Mouse (Mus musculus) G1E (cell line): ENCODE data around the gene Tet3. TPM values are rescaled to one million over a fixed set of nuclear protein-coding genes. Genes with fewer than 3 reads are reported as not detected.

Experiments used
- ATAC-seq: 2 replicates; pipeline ENCODE4 v1.8.0; 2016; ENCODE audit warnings: mild to moderate bottlenecking; ENCODE audit not compliant: insufficient number of reproducible peaks, poor library complexity, low FRiP score, severe bottlenecking; ENCODE audit errors: extremely low read depth
- DNase-seq: peaks from one replicate; pipeline ENCODE4 v3.0.0; 2012; ENCODE audit warnings: low spot score
- H3K27me3 ChIP-seq: 2 replicates; pipeline ENCODE4 v1.6.1; 2012; ENCODE audit warnings: mild to moderate bottlenecking, low read length, inconsistent platforms; ENCODE audit not compliant: insufficient read depth
- H3K36me3 ChIP-seq: replicated peaks from 2 replicates; pipeline ENCODE3; 2012; ENCODE audit warnings: mild to moderate bottlenecking, inconsistent platforms
- H3K4me1 ChIP-seq: 2 replicates; pipeline ENCODE4 v1.6.1; 2012; ENCODE audit warnings: low read depth, low read length, inconsistent platforms, mixed read lengths; ENCODE audit not compliant: insufficient read depth
- H3K4me3 ChIP-seq: 2 replicates; pipeline ENCODE4 v1.5.1; 2012; ENCODE audit warnings: low read depth, mild to moderate bottlenecking, inconsistent platforms, low read length, moderate library complexity, mixed read lengths
- H3K9me3 ChIP-seq: replicated peaks from 2 replicates; pipeline ENCODE4 v1.6.1; 2012; ENCODE audit warnings: inconsistent platforms
- CTCF ChIP-seq: IDR thresholded peaks from 2 replicates; pipeline ENCODE4 v1.5.1; 2012; ENCODE audit warnings: low read depth, low read length, inconsistent platforms, mixed read lengths
- GATA1 ChIP-seq: IDR thresholded peaks from 2 replicates; pipeline ENCODE4 v1.6.1; 2012; ENCODE audit warnings: borderline replicate concordance, low read length, inconsistent platforms, mixed read lengths
- GATA2 ChIP-seq: IDR thresholded peaks from 2 replicates; pipeline ENCODE4 v1.6.1; 2012; ENCODE audit warnings: low read depth, low read length, inconsistent platforms, borderline replicate concordance
- POLR2AphosphoS5 ChIP-seq: IDR thresholded peaks from 2 replicates; pipeline ENCODE4 v1.6.1; 2012; ENCODE audit warnings: low read depth, low read length, inconsistent platforms; ENCODE audit not compliant: insufficient replicate concordance
- TAL1 ChIP-seq: conservative IDR thresholded peaks from 2 replicates; pipeline ENCODE4 v1.6.1; 2012; ENCODE audit warnings: low read depth, low read length, inconsistent platforms, mixed read lengths
- polyA plus RNA-seq: library from polyadenylated mRNA; stranded (reverse); fragments of >175 nt; gene quantifications from 2 replicates; pipeline ENCODE4 v1.2.3, GENCODE M21; 2012
- total RNA-seq, 2 experiments: library from RNA; stranded (forward) in 1 of 2; stranded (reverse) in 1 of 2; fragments of 200-1000 nt in 1 of 2; fragments of >200 nt in 1 of 2; fragmentation: Nextera tagmentation in 1 of 2; gene quantifications; 2 replicates each; pipeline ENCODE4 v1.2.3; 2014 to 2017

Gene Tet3
- total and polyA plus RNA-seq, 3 experiments = 17.6 to 94.9 (median 71.1) TPM

- no peak for DNase-seq
- Histone ChIP-seq H3K27me3 (no peaks in the 10 kb centered on the region; the same call in 1 of the 2 replicates), H3K9me3 (no peaks in the 10 kb centered on the region), H3K4me1 (peaks cover 13% of the 10 kb centered on the region), H3K4me3 (no peak overlapping the region), H3K36me3 (peaks cover 96% of the 10 kb centered on the region)
- no peak for ATAC-seq
- no peak for TF ChIP-seq POLR2AphosphoS5
- TF ChIP-seq CTCF = no peak
- TF ChIP-seq TAL1 = no peak
- no peak for TF ChIP-seq GATA1
- no peak for TF ChIP-seq GATA2
These were observed 88.4 kb downstream of the Tet3 start for GRCm38 (mm10) chr6:83370316-83370965.

DNA sequence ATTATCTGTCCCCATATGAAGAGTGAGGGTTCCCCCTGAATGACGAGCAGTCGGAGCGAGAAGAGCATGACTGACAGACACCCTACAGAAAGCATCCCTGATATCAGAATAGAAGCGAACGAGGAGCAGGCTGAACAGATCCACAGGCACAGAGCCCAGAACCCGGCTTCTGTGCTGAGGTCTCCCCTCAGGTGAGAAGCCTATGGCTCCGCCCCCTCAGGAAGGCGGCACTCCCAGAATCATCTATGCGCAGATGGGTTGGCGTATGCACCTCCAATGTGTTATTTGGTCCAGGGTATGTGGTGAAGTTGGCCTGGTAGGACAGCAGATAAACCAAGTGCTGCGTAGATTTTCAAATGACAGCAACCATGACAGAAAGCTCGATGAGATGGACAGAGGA, 95.8 kb downstream of the Tet3 start:
- no peak for ATAC-seq
- Histone ChIP-seq H3K27me3 (no peaks in the 10 kb centered on the region; the same call in 1 of the 2 replicates), H3K36me3 (peaks cover 90% of the 10 kb centered on the region), H3K9me3 (no peaks in the 10 kb centered on the region), H3K4me1 (peaks cover 42% of the 10 kb centered on the region), H3K4me3 (no peak overlapping the region)
- no peak for DNase-seq
- TF ChIP-seq POLR2AphosphoS5 (no peak), TAL1 (no peak), GATA2 (no peak), CTCF (no peak), GATA1 (no peak)

GRCm38 (mm10) chr6:83361523-83362248, 97.2 kb downstream of the Tet3 start:
- ATAC-seq = no peak

GRCm38 (mm10) chr6:83357436-83357835, 101.4 kb downstream of the Tet3 start:
- Histone ChIP-seq H3K27me3 (no peaks in the 10 kb centered on the region), H3K36me3 (peaks cover 97% of the 10 kb centered on the region), H3K9me3 (no peaks in the 10 kb centered on the region), H3K4me3 (no peak overlapping the region), H3K4me1 (peaks cover 68% of the 10 kb centered on the region)
- ATAC-seq = no peak
- TF ChIP-seq TAL1 = no peak
- TF ChIP-seq CTCF = no peak
- TF ChIP-seq POLR2AphosphoS5 = no peak
- TF ChIP-seq GATA2 = no peak
- TF ChIP-seq GATA1 = no peak
- no peak for DNase-seq

More at GRCm38 (mm10) chr6:83361523-83362248, 97.2 kb downstream of the Tet3 start:
- Histone ChIP-seq H3K36me3 (peaks cover 91% of the 10 kb centered on the region), H3K27me3 (no peaks in the 10 kb centered on the region), H3K9me3 (no peaks in the 10 kb centered on the region), H3K4me1 (peaks cover 49% of the 10 kb centered on the region), H3K4me3 (no peak overlapping the region)
- DNase-seq = no peak
- TF ChIP-seq GATA1 (no peak), TAL1 (0 out of 2 replicates have a peak, but pooled peaks have one; percentile 16), POLR2AphosphoS5 (no peak), CTCF (no peak), GATA2 (no peak)

GRCm38 (mm10) chr6:83356569-83357138, 102.2 kb downstream of the Tet3 start:
- no peak overlapping the region; the same call in 1 of the 2 replicates for H3K4me3 ChIP-seq
- TF ChIP-seq POLR2AphosphoS5 (no peak; the same call in 1 of the 2 replicates), GATA1 (no peak), GATA2 (no peak), TAL1 (no peak; the same call in 1 of the 2 replicates), CTCF (peak; percentile 88)

More at GRCm38 (mm10) chr6:83356569-83357138, 102.2 kb downstream of the Tet3 start:
- ATAC-seq (no peak), DNase-seq (no peak)
- H3K36me3 ChIP-seq = peaks cover 96% of the 10 kb centered on the region
- H3K4me1 ChIP-seq = peaks cover 71% of the 10 kb centered on the region
- H3K9me3 ChIP-seq = no peaks in the 10 kb centered on the region
- H3K27me3 ChIP-seq = no peaks in the 10 kb centered on the region
